In the genomic region with DNA sequence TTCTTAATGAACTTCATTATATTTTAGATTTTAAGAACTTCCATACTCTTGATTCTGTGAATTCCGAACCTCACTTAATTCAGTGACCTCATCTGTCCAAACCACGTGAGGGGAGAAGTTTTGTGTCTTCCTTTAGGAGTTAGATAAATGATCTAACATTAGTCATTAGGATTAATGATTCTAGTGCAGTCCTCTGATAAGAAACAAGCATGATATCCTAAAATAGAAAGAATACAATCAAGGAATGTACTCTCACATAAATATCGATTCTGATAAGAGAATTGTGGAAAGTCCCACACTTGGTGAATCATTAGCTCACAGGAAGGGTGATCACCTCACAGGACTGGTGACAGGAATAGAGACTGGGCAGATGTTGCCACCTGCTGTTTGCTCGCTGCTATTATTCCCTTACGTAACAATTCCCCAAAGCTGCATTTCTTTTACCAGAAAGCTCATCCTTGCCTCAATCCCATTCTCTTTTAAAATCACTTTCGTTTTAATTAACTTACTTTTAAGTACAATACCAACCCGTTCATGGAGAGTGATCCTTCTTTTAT, we compare ENCODE assay signal across 8 mouse cellular contexts. TPM values are rescaled to one million over a fixed set of nuclear protein-coding genes. Genes with fewer than 3 reads are reported as not detected.
DNase-seq lines count a peak whose midpoint lies in the region; ATAC-seq and TF ChIP-seq lines count a peak whose summit lies in the region.

No protein-coding gene starts in this region.

- intact Hi-C loops in heart, adult 2 months (cut with DNase I) = loop anchor here (1.0 to 5.0 kb wide), 4 partner anchors 207 to 376 kb away; partner anchors contain the start of gene Phf3

- H3K27ac ChIP-seq in heart, adult 2 months = no peak overlapping the region; the same call in 1 of the 2 replicates
- H3K27ac ChIP-seq in limb, embryonic 11.5 days (replicated peaks; ENCODE audit: low read depth, low read length) = no peak overlapping the region

- no peak overlapping the region for H3K4me2 ChIP-seq in limb, embryonic 11.5 days (ENCODE audit: low read depth, severe bottlenecking)

- peak; percentile 93 for TF ChIP-seq CTCF in heart, adult 2 months (IDR thresholded peaks at IDR 0.05)

- WGBS in heart, adult 2 months = 6% methylated on average over 7 of the region's 7 CpGs
- 22% methylated on average over 7 of the region's 7 CpGs for WGBS in limb, embryonic 11.5 days

- DNase-seq in 3T3-L1 (ENCODE audit: low read depth, low spot score) (peak; percentile 85), NIH3T3 (ENCODE audit: low read depth) (peak; percentile 75)
- DNase-seq in cerebellum, postnatal 36 days = peak; percentile 39 to 42
- peak; percentile 41 to 50 for DNase-seq in heart, adult 2 months
- DNase-seq in kidney, adult 9 months = peak; percentile 85
- peak; percentile 62 for DNase-seq in limb, embryonic 11.5 days (ENCODE audit: low spot score)
- peak; percentile 60 for DNase-seq in testis, postnatal 10 days (ENCODE audit: low spot score)

- H3K27me3 ChIP-seq in heart, adult 2 months (ENCODE audit: control insufficient read depth, insufficient read depth, low read length) = no peaks in the 10 kb centered on the region
- H3K27me3 ChIP-seq in limb, embryonic 11.5 days (ENCODE audit: control insufficient read depth, insufficient read depth, low read length) = no peaks in the 10 kb centered on the region

- TF ChIP-seq POLR2A in heart, adult 2 months (IDR thresholded peaks at IDR 0.05; ENCODE audit: insufficient read depth, low read depth, low read length) = no peak

- peak; percentile 60; the same call in 1 of the 2 replicates for TF ChIP-seq EP300 in heart, adult 2 months (IDR thresholded peaks at IDR 0.05; ENCODE audit: insufficient read depth, low read depth, low read length)

- H3K9me3 ChIP-seq in limb, embryonic 11.5 days (ENCODE audit: control insufficient read depth, low read length) = no peaks in the 10 kb centered on the region

- ATAC-seq in limb, embryonic 11.5 days (ENCODE audit: insufficient number of reproducible peaks, low FRiP score, low TSS enrichment, low read depth) = no peak
- peak; percentile 66; the same call in 1 of the 2 replicates for ATAC-seq in monocyte, adult 5-6 weeks (replicated peaks; ENCODE audit: insufficient number of reproducible peaks, low FRiP score, low TSS enrichment, poor library complexity, severe bottlenecking)

- no peaks in the 10 kb centered on the region; the same call in 1 of the 2 replicates for H3K4me1 ChIP-seq in heart, adult 2 months (ENCODE audit: control insufficient read depth, insufficient read depth, low read length)
- H3K4me1 ChIP-seq in limb, embryonic 11.5 days (ENCODE audit: control insufficient read depth, insufficient read depth, low read length) = 0 out of 2 replicates have a peak, but pooled peaks cover 3% of the 10 kb centered on the region

- H3K9ac ChIP-seq in heart, adult 2 months (ENCODE audit: low read depth, low read length) = no peak overlapping the region
- no peak overlapping the region for H3K9ac ChIP-seq in limb, embryonic 11.5 days (ENCODE audit: low read length)

- no peak overlapping the region for H3K4me3 ChIP-seq in heart, adult 2 months
- H3K4me3 ChIP-seq in limb, embryonic 11.5 days (ENCODE audit: low read depth, low read length) = no peak overlapping the region

- H3K79me2 ChIP-seq in heart, adult 2 months (replicated peaks; ENCODE audit: control insufficient read depth, insufficient read depth, low read length) = no peaks in the 10 kb centered on the region

- no peaks in the 10 kb centered on the region for H3K36me3 ChIP-seq in heart, adult 2 months (ENCODE audit: control insufficient read depth, insufficient read depth, low read length)
- no peaks in the 10 kb centered on the region for H3K36me3 ChIP-seq in limb, embryonic 11.5 days (ENCODE audit: control insufficient read depth, insufficient read depth, low read length)

RNA-seq across cellular contexts. Expression of gene Lgsn, which starts 22.3 kb away (rescaled TPM):
- total RNA-seq in heart, adult 2 months (2021) = not detected
- polyA plus RNA-seq in heart, adult 2 months (2012; rRNA removed) = not detected in 2 replicates
- not detected in 2 replicates for polyA plus RNA-seq in limb, embryonic 11.5 days (2014; fragmentation: Nextera tagmentation; extraction: Ambion mirVana)
- total RNA-seq in monocyte, adult 5-6 weeks (2017) = not detected in 3 replicates
